Mouse (Mus musculus) ovary, postnatal 14 days (tissue): ENCODE results near the gene Vmn2r63.
"Not testable (repeated sequence)": the region's sequence is repeated elsewhere in the genome, so short reads cannot be mapped to it uniquely, and the experiment has no call there.

ENCODE experiments used
- DNase-seq: peaks from one replicate; pipeline ENCODE4 v3.0.0; 2022; ENCODE audit warnings: low spot score

Vmn2r63 gene

DNA sequence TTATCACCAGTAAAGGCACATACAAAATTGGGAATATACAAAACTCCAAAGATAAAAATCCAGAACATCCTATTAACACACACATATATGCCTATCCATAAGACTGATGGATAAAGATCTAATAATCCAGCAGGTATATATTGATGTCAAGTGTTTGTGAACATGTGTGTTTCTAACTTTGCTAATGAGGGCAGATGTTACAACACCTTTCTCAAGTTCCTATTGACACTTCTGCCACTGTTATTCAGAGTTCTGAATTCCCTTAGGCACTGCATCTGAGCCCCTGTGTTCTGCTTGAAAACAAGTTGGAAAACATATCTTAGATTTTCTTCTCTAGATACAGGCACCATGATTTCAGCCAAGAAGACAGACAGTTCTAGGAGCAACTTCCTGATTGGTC lies at the start of gene Vmn2r63:
Gene Vmn2r63, minus strand, starts transcription at position 101 of the 400 bp plus-strand sequence.
- DNase-seq: not testable (repeated sequence)

DNA sequence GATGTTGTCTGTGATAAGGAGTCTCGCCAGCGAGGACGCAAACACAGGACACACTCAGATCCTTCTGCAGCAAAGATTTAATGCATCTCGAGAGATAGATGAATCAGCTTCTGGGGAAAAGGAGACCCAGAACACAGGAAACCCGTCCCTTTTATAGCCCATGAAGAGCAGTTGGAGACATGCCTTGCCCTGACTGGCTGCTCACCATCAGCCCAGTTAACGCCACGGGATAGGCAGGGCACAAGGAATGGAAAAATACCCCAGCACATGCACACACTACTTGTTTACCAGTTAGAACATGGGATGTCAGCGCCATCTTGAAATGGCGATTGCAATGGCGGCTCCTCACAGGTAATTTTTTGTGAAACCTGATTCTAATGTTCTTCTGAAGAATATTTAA lies 47.1 kb upstream of the Vmn2r63 start:
- DNase-seq: no peak

- DNase-seq: no peak
These were observed 46.5 kb upstream of the Vmn2r63 start for GRCm38 (mm10) chr7:42980098-42980497.

DNA sequence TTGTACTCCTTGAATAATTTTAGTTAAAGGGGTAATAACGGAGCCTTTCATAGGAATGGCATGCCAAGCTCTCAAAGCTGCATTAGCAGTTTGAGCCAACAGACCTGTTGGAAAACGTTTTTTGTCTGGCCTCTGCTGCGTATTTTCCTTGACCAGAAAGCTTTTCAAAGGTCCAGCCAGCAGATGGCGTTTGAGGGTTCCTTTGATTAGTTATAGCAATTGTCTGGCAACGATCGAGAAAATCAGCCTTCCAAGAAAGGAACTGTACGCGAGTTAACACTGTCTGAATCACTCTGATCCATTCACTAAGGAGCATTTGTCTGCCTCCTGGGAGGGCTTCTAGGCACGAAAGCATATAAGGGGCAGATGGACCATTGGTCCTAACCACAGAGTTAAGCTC lies 31.6 kb upstream of the Vmn2r63 start:
- DNase-seq: no peak

DNA sequence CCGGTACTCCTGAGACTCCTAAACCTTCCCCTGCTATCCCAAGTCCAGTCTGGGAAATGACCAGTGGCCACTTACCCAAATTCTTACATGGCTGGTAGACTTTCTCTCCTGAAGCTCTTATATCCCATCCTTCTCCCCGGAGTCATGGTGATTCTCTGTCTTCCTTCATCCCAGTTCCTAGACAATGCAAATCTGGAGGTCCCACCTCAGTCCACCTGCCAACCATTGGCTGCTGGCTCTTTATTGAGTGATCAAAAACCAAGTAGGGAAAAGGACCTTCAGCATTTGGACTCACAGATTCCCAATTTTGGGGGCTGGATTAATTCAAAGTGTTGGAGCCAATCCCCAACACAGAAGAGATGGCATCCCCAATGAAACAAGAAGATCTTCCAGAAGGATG lies 35.6 kb downstream of the Vmn2r63 start:
- DNase-seq: not testable (repeated sequence)

GRCm38 (mm10) chr7:42878090-42878489 lies 55.5 kb downstream of the Vmn2r63 start:
- DNase-seq: no peak

DNA sequence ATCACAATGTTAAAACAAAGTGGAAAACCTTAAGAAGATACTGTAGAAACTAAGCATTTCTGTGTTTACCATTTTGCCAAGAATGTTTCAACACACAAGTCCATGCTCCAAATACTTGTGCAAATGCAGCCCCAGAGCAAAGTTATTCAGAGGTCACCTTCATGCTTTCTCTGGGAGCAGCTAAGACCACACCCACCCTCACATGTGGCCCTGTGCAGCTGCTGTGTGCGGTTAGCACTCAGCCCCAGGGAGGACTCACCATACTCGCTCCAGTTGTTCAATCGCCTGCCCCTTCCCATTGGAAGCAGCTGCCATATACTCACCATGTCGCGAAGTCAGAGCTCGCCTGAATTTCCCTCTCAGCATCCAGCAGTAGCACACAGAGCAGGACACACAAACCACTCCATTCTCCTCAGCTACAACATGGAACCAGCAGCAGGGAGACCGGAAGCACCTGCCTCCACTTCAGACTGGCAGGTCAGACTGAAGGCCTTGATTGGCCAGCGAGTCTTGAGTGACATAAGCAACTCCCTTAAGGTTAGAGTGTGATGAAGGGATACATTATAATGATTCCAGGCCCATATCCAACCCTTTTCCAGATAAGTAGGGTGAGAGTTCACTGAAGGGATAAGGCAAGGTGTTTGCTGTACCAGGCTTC lies 66.7 kb downstream of the Vmn2r63 start, which contains the start of gene Gm2381:
Gene Gm2381, minus strand, starts transcription at position 434 of the 658 bp plus-strand sequence.
- DNase-seq: not testable (repeated sequence)
